Mouse (Mus musculus) kidney, postnatal 10 days (tissue): ENCODE results near the gene Gm20924.
"Not testable (repeated sequence)": the region's sequence is repeated elsewhere in the genome, so short reads cannot be mapped to it uniquely, and the experiment has no call there.

ENCODE experiments used
- DNase-seq: peaks from one replicate; pipeline ENCODE4 v3.0.0; 2021; ENCODE audit warnings: mixed read lengths

The Gm20924 gene

DNA sequence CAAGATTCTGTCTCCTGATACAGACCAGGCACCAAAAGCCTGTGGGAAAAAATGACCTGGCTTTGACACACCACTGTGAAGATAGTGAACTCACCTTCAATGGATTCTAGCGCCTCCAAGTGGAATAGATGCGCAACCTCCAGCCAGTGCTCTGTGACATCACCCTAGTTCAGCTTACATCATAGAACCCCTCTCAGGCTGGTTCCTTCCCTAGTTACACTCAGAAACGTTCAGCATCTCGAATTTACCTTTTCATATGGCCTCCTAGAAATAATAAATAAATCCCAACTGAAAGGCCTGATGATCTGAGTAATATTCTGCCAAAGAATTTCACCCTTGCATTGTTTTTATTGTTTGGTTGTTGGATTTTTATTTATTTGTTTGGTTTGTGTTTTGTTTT, at the start of gene Gm20924:
TSS of gene Gm20924 (minus strand) at position 101 of the 400 bp plus-strand sequence.
- not testable (repeated sequence) for DNase-seq
